Mouse (Mus musculus) bone marrow macrophage, adult 2 months (primary cell): ENCODE data around the gene Nkiras2.

ENCODE experiments used
- CTCF ChIP-seq: IDR thresholded peaks from 2 replicates; pipeline ENCODE4 v1.5.1; 2012; ENCODE audit warnings: low read depth, mild to moderate bottlenecking, low read length, moderate library complexity
- POLR2A ChIP-seq: IDR thresholded peaks from 2 replicates; pipeline ENCODE4 v1.6.1; 2012; ENCODE audit warnings: mild to moderate bottlenecking, low read depth, low read length, borderline replicate concordance

GRCm38 (mm10) chr11:100581756-100582155 lies 37.3 kb upstream of the Nkiras2 start:
- TF ChIP-seq CTCF = no peak
- no peak for TF ChIP-seq POLR2A
